Mouse (Mus musculus): ENCODE measurements around the gene Pacrg.

- no peak for TF ChIP-seq POLR2A (IDR thresholded peaks at IDR 0.05; ENCODE audit: extremely low read depth, insufficient read depth, low read length)
- no peak for TF ChIP-seq CTCF (IDR thresholded peaks at IDR 0.05; ENCODE audit: low read depth, low read length)
Measured at GRCm38 (mm10) chr17:10633769-10634168, 206.3 kb downstream of the Pacrg start.

Measured in liver, adult 2 months (tissue).